ENCODE assay signal across 8 mouse cellular contexts in genomic region chr9:44737240-44737949, GRCm38 (mm10). TPM values are rescaled to one million over a fixed set of nuclear protein-coding genes. Genes with fewer than 3 reads are reported as not detected.
DNase-seq lines count a peak whose midpoint lies in the region; ATAC-seq and TF ChIP-seq lines count a peak whose summit lies in the region.
"Had no signal": no experiment of that assay in that cellular context is flagged by ENCODE, and none has a peak within 500 bp of the region (broad histone marks: within the 10 kb centered on the region; RNA-seq: fewer than 3 reads in every experiment).

No protein-coding gene starts in this region.

- ATAC-seq in embryonic facial prominence, embryonic 12.5 days (ENCODE audit: insufficient number of reproducible peaks, insufficient read depth, low FRiP score, low TSS enrichment) = no peak

- no peaks in the 10 kb centered on the region for H3K9me3 ChIP-seq in embryonic facial prominence, embryonic 12.5 days

- no peaks in the 10 kb centered on the region for H3K4me1 ChIP-seq in cortical plate, adult 2 months (ENCODE audit: control insufficient read depth, insufficient read depth, low read length)
- H3K4me1 ChIP-seq in embryonic facial prominence, embryonic 12.5 days = peaks cover 28% of the 10 kb centered on the region

- no peak overlapping the region for H3K9ac ChIP-seq in embryonic facial prominence, embryonic 12.5 days

- H3K27me3 ChIP-seq in embryonic facial prominence, embryonic 12.5 days = no peaks in the 10 kb centered on the region

- H3K4me3 ChIP-seq in cortical plate, adult 2 months (ENCODE audit: insufficient read depth, low read length) = no peak overlapping the region
- H3K4me3 ChIP-seq in embryonic facial prominence, embryonic 12.5 days = no peak overlapping the region
- H3K4me3 ChIP-seq: megakaryocyte, embryonic 14.5 days had no signal

- intact Hi-C loops in heart, postnatal 25 days (cut with DNase I) = no loop called here

- 19% methylated on average over 8 of the region's 8 CpGs for WGBS in embryonic facial prominence, embryonic 12.5 days

- TF ChIP-seq CTCF in cortical plate, adult 2 months (IDR thresholded peaks at IDR 0.05; ENCODE audit: extremely low read depth, insufficient read depth, low read length) = no peak

- 0 out of 2 replicates have a peak overlapping the region, but pooled peaks have one; percentile 11 for H3K4me2 ChIP-seq in embryonic facial prominence, embryonic 12.5 days (replicated peaks)

- peak overlapping the region; percentile 18; the same call in 1 of the 2 replicates for H3K27ac ChIP-seq in cortical plate, adult 2 months (ENCODE audit: insufficient read depth, low read length)
- peak overlapping the region; percentile 77 for H3K27ac ChIP-seq in embryonic facial prominence, embryonic 12.5 days

- peaks cover 6% of the 10 kb centered on the region for H3K36me3 ChIP-seq in embryonic facial prominence, embryonic 12.5 days

- no peak for TF ChIP-seq POLR2A in cortical plate, adult 2 months (IDR thresholded peaks at IDR 0.05; ENCODE audit: extremely low read depth, insufficient read depth, low read length)

- peak; percentile 82 for DNase-seq in heart, postnatal 25 days (ENCODE audit: low spot score)
- DNase-seq in lung, adult 18-20 months = peak; percentile 68 to 76
- DNase-seq in cerebellum, postnatal 14 days = no peak
- no peak for DNase-seq in cerebellum, postnatal 36 days
- DNase-seq in layer of hippocampus, adult 18-20 months (ENCODE audit: low spot score in 2 of 2) = no peak

RNA-seq across cellular contexts. Expression of gene Phldb1, which starts 2.4 kb away (rescaled TPM):
- 112 and 131 TPM in 2 replicates for polyA plus RNA-seq in cortical plate, adult 2 months (2012; rRNA removed)
- polyA plus RNA-seq in embryonic facial prominence, embryonic 12.5 days (2016; fragmentation: Nextera tagmentation; extraction: Ambion mirVana) = 57.1 and 60.7 TPM in 2 replicates
- 100 to 1,000 TPM; 115 to 121 TPM for total RNA-seq in heart, postnatal 25 days (2021)
- total RNA-seq in layer of hippocampus, adult 18-20 months (2021) = 10 to 100 TPM; 62.4 to 84.0 TPM

RNA-seq across cellular contexts. Expression of gene Arcn1, which starts 30.2 kb away (rescaled TPM):
- polyA plus RNA-seq in cortical plate, adult 2 months (2012; rRNA removed) = 47.2 and 48.6 TPM in 2 replicates
- 193 and 197 TPM in 2 replicates for polyA plus RNA-seq in embryonic facial prominence, embryonic 12.5 days (2016; fragmentation: Nextera tagmentation; extraction: Ambion mirVana)
- total RNA-seq in heart, postnatal 25 days (2021) = 10 to 100 TPM; 85.4 to 85.5 TPM
- total RNA-seq in layer of hippocampus, adult 18-20 months (2021) = 100 to 1,000 TPM in 1 of 2 experiments, 10 to 100 TPM in 1; 97.1 to 103 TPM

RNA-seq across cellular contexts. Expression of gene Ift46, which starts 30.3 kb away (rescaled TPM):
- 91.1 and 95.5 TPM in 2 replicates for polyA plus RNA-seq in cortical plate, adult 2 months (2012; rRNA removed)
- polyA plus RNA-seq in embryonic facial prominence, embryonic 12.5 days (2016; fragmentation: Nextera tagmentation; extraction: Ambion mirVana) = 151 and 153 TPM in 2 replicates
- total RNA-seq in heart, postnatal 25 days (2021) = 10 to 100 TPM; 32.0 to 39.5 TPM
- total RNA-seq in layer of hippocampus, adult 18-20 months (2021) = 10 to 100 TPM; 65.2 to 78.9 TPM

Comparison
In these comparisons a context has a peak if more than half of its experiments do, and no peak if none do; other contexts are left out.
1. DNase-seq: peak in heart, postnatal 25 days (single experiment) and lung, adult 18-20 months (2 of 2); none in cerebellum, postnatal 14 days (0 of 2), cerebellum, postnatal 36 days (0 of 2) and layer of hippocampus, adult 18-20 months (0 of 2).